Mouse (Mus musculus): ENCODE results near the gene Car5a.

Car5a gene

DNA sequence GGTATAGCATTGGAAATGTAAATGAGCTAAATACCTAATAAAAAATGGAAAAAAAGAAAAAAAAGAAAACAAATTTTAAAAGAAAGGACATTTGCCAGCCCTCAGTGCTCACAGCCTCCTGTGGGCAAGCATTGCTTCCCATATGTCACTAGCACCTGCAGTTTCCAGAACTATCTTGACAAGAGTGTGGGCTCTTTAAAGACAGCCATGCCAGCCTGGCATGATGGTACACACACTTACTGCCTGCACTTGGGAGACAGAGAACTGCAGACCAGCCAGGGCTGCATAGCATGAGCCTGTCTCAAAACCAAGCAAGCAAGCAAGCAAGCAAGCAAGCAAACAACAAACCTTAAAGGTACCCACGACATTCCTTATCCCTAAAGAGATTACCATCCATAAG, 39.3 kb downstream of the Car5a start:
- DNase-seq, result no peak

- no peak for DNase-seq
Measured at GRCm38 (mm10) chr8:121904999-121905398, 39.7 kb downstream of the Car5a start.

GRCm38 (mm10) chr8:121903977-121904376, 40.7 kb downstream of the Car5a start:
- DNase-seq, result no peak

- no peak for DNase-seq
Measured at GRCm38 (mm10) chr8:121901498-121902236, 43.0 kb downstream of the Car5a start.

DNA sequence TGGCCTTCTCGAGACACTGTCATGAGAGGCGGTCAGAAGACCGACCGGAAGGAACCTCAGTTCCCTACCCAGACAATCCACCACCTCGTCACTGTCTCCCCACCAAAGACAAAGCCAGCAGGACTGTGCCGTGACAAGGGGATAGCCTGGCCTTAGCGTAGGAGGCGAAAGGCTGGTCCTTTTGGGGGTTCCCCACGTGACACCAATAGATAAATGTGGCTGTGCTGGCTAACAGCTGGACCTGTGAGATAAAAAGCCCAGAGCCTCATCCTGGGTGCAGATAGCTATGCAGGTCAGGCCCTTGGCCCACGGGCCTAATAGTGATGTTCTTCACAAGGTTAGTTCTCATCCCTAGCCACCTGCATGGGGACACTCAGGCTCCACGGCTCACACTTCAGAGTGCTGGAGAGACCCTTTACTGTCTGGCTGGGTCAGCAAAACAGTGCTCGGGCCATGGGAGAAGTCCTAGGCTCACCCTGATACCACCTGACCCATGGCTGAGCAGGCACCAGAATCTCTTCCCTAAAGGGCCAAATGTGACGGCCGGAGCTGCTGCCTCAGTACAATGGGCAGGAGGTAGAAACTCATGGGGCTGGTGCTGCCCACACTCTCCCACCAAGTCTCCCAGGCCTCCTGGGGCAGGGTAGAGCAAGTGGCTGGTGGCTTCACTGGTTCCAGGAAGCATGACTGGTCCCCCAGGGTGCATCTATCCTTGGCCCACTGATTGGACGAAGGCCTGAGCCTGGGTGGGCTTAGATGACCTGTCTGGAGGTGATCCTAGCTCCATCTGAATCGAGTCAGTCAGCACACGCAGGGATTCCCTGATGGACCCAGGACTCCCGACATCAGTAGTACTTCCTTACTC, 45.3 kb downstream of the Car5a start:
- no peak for DNase-seq

- DNase-seq, result peak; percentile 53
Measured at GRCm38 (mm10) chr8:121898401-121898931, 46.2 kb downstream of the Car5a start.

GRCm38 (mm10) chr8:121897871-121898381, 46.8 kb downstream of the Car5a start:
- peak; percentile 71 for DNase-seq

- no peak for DNase-seq
Measured at GRCm38 (mm10) chr8:121897205-121897604, 47.5 kb downstream of the Car5a start.

- peak; percentile 39 for DNase-seq
Measured at GRCm38 (mm10) chr8:121896476-121897145, 48.1 kb downstream of the Car5a start.

GRCm38 (mm10) chr8:121895910-121896309, 48.8 kb downstream of the Car5a start:
- DNase-seq, result peak; percentile 35

- DNase-seq, result no peak
Measured at GRCm38 (mm10) chr8:121892875-121893274, 51.8 kb downstream of the Car5a start.

DNA sequence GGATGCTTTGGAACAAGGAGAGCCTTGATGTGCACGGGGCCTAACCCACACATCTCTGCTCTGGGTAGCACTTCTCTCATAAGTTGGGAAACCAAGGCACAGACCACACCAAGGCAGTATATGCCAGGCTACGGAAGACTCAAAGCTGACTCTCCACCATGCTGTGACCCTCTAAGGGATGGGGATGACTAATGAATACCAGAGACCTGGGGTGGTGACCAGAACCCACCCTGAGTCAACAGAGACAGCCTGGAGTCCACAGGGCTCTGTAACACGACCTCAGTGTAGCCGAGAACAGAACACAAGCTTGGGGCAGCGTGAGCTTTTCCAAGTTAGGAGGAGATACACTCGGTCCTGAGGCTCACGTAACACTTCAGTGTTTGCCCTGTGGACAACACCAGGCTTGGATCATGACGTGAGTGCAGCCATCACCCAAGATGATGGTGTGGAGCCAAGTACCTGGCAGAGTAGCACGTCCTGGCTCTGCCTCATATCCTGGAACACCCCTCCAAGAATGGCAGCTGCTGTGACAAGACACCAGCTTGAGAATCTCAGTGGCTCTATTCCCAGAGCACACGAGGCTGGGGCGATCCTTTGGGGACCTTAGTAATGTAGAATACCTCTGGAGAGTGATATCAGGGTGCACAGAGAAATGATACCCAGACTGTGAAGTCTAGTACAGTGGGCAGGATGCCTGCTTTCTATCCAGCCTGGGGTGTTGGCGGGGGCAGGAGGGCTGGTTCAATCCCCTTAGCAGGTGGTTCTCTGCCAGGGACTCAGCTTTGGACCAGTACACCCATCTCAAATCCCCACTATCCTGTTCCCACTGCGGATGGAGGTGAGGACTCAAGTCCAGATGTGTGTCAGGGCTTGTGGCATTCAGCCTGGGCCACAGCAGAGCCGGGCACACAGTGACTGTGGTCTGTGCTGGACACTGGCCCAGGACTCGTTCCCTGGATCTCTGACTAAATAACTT, 54.6 kb downstream of the Car5a start:
- no peak for DNase-seq

GRCm38 (mm10) chr8:121889317-121889716, 55.4 kb downstream of the Car5a start:
- no peak for DNase-seq

GRCm38 (mm10) chr8:121887547-121887946, 57.2 kb downstream of the Car5a start:
- no peak for DNase-seq

DNA sequence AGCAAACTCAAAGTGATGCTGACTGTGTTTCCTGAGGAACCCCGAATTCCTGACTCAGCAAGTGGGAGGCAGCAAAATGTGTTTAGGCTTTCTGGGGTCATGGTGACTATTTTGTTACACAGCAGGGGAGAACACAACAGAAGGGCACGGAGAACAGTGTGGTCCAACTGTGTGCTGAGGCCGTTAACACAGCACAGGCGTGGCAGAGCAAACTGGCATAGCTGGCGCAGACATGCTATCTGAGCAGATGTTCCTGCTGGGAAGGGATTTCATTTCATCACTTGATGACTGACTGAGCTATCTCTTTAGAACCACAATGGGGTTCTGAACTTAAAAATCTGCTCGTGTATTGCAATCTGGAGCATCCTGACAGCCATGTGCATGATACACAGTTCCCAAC, 59.3 kb downstream of the Car5a start:
- no peak for DNase-seq

- no peak for DNase-seq
Measured at GRCm38 (mm10) chr8:121885001-121885400, 59.7 kb downstream of the Car5a start.

DNA sequence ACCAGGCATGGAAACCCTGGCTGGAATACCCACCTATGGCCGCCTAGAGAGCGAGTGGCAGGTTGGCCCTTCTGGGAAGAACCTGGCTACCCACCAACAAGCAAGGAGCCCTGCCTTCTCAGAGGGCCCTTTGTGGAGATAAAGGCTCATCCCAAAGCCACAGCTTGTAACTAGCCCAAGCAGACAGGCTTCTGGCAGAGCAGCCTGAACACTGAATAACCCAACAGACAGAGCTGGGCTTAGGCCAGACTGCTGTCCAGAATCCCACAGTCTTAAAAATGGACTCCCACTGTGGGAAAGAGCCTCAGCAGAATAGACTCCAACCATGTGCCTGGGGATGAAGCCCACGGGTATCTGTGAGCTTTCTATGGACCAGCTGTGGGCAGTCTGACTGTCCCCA, 60.5 kb downstream of the Car5a start:
- DNase-seq, result no peak

DNA sequence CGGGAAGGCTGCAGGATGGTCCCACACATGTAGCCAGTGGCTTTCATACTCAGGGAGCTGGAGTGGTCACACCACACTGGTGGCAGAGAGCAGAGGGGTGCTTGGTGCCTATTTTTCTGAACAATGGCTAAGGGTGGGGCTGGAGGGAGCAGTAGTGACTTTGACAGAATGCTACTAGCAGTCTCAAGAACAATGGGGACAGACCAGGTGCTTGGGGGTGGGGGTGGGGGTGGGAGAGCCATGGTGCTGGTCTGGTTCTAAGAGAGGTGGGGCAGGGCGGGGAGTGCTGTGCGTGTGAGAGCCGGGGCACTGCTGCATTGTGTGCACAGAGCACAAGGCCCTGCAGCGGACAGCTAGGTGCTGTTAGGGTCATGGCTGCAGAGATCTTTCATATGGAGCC, 62.8 kb downstream of the Car5a start:
- DNase-seq, result no peak

- peak; percentile 28 for DNase-seq
Measured at GRCm38 (mm10) chr8:121880818-121881217, 63.9 kb downstream of the Car5a start.

DNA sequence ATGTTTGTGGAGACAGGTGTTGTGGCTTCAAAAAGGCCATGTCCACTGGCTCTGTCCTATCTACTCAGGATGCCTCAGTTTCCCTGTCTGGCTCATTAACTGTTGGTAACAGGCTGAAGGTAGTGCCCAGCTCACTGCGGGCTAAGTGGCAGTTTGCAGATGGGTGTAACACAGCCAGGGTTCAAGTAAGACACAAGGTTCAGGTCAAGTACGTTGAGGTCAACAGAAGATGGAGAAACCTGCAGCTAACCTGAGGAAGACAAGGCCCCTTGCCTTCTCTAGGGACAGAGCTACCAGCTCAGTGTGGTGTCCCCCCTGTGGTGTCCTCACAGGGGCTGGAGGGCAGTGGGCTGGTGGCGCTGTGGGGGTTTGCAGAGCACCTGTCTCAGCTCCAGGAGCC, 65.0 kb downstream of the Car5a start:
- no peak for DNase-seq

GRCm38 (mm10) chr8:121877828-121878480, 66.8 kb downstream of the Car5a start:
- no peak for DNase-seq

Data from kidney, adult 9 months (tissue).